Mouse (Mus musculus): ENCODE measurements around the gene Snrpb. TPM values are rescaled to one million over a fixed set of nuclear protein-coding genes. Genes with fewer than 3 reads are reported as not detected.

The Snrpb gene
- total RNA-seq, 2 experiments from 2014 or later: 118 to 119 TPM

DNA sequence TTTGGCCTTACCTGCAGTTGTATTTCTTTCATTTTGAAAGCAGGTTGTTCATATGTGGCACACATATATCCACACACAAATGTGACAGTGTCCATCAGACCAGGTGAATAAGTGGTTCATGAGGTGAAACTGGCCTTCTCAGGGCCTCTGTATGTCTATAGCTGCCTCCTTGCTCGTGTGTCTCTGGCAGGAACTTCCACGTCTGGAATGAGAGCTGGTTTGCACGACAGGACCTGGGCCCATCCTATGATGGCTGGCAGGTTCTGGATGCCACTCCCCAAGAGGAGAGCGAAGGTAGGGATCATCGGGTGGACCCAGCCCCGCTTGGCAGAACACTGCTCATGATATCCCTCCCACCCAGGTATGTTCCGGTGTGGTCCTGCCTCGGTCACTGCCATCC, 36.2 kb downstream of the Snrpb start:
- no peak for DNase-seq

GRCm38 (mm10) chr2:130129687-130130086, 49.5 kb downstream of the Snrpb start:
- DNase-seq: no peak

DNA sequence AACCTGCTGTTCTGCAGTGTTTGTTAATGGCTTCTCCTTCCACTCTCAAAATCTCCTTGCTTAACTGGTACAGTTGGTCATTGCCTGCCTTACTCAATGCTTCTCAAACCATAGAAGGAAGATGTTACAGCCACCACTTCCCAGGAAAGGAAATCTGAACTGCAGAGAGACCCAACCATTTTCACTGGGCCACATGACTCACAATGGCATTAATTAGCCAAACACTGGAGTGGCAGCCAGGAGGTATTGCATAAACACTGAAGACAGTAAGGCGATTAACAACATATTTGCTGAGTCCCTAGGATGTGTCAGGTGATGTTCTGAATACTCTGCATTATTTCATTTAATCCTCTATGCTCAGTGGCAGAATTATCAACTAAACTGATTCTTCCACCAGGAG, 53.1 kb downstream of the Snrpb start:
- DNase-seq: no peak

- no peak for DNase-seq
These were observed 53.7 kb downstream of the Snrpb start for GRCm38 (mm10) chr2:130125279-130126059.

Other genes starting within 250 kb of the Snrpb start
- under 1 TPM; 0.15 to 0.33 TPM for gene Tgm3, start 167.1 kb downstream of the Snrpb start, total RNA-seq (2021)
- under 1 TPM; 0.15 to 0.32 TPM for gene Tgm6, start 67.0 kb downstream of the Snrpb start, total RNA-seq (2021)
- not detected for gene Tmc2, start 15.8 kb upstream of the Snrpb start, total RNA-seq (2021)
- 100 to 1,000 TPM; 143 to 144 TPM for gene Nop56, start 95.0 kb upstream of the Snrpb start, total RNA-seq (2021)
- gene Idh3b, start 105.1 kb upstream of the Snrpb start, total RNA-seq (2021): 100 to 1,000 TPM; 329 to 336 TPM
- 10 to 100 TPM; 11.4 to 11.7 TPM for gene Ebf4, start 115.8 kb upstream of the Snrpb start, total RNA-seq (2021)
- gene Cpxm1, start 218.2 kb upstream of the Snrpb start, total RNA-seq (2021): 1 to 10 TPM; 6.0 to 8.0 TPM
- not detected for gene Gm28372, start 225.8 kb upstream of the Snrpb start, total RNA-seq (2021)
- not detected for gene 1700020A23Rik, start 225.9 kb upstream of the Snrpb start, total RNA-seq (2021)
- gene Tmem239, start 227.1 kb upstream of the Snrpb start, total RNA-seq (2021): not detected
- gene Vps16, start 244.9 kb upstream of the Snrpb start, total RNA-seq (2021): 10 to 100 TPM; 85.2 to 98.0 TPM
- gene Pced1a, start 245.3 kb upstream of the Snrpb start, total RNA-seq (2021): 10 to 100 TPM; 23.1 to 26.0 TPM

Measured in layer of hippocampus, postnatal 36 days (tissue).